Mouse (Mus musculus) myocyte (in vitro differentiated cells): ENCODE data around the gene Fut2. TPM values are rescaled to one million over a fixed set of nuclear protein-coding genes. Genes with fewer than 3 reads are reported as not detected.

ENCODE experiments used
- H3K27me3 ChIP-seq: one replicate; pipeline ENCODE4 v1.6.1; 2011; ENCODE audit not compliant: control insufficient read depth, insufficient read depth, insufficient read length
- H3K36me3 ChIP-seq: one replicate; pipeline ENCODE4 v1.6.1; 2011; ENCODE audit not compliant: control insufficient read depth, insufficient read depth
- H3K4me2 ChIP-seq: one replicate; pipeline ENCODE4 v1.6.1; 2011; ENCODE audit warnings: low read depth, control low read depth
- H3K4me3 ChIP-seq: one replicate; pipeline ENCODE4 v1.5.1; 2011; ENCODE audit warnings: mild to moderate bottlenecking, control low read depth, moderate library complexity
- H3K79me2 ChIP-seq: one replicate; pipeline ENCODE4 v1.6.1; 2011; ENCODE audit not compliant: control insufficient read depth, insufficient read depth
- H3ac ChIP-seq: one replicate; pipeline ENCODE4 v1.6.1; 2011; ENCODE audit not compliant: control insufficient read depth, insufficient read length
- CEBPB ChIP-seq: IDR thresholded peaks from 2 replicates; pipeline ENCODE4 v1.6.1; 2011; ENCODE audit warnings: mild to moderate bottlenecking, moderate library complexity; ENCODE audit not compliant: poor library complexity, insufficient read depth, severe bottlenecking
- E2F4 ChIP-seq: IDR thresholded peaks from one replicate; pipeline ENCODE4 v1.6.1; 2011; ENCODE audit warnings: mild to moderate bottlenecking, control low read depth, moderate library complexity; ENCODE audit not compliant: insufficient read depth
- MAX ChIP-seq: IDR thresholded peaks from one replicate; pipeline ENCODE4 v1.6.1; 2011; ENCODE audit warnings: low read depth, mild to moderate bottlenecking, control low read depth
- MYOD1 ChIP-seq, 3 experiments: IDR thresholded peaks; one replicate each; pipeline ENCODE4 v1.6.1; 2011; ENCODE audit warnings: control low read depth in 2 of 3, low read depth in 2 of 3, mild to moderate bottlenecking in 2 of 3, moderate library complexity in 1 of 3; ENCODE audit not compliant: insufficient read length in 2 of 3, control insufficient read depth in 1 of 3
- MYOG ChIP-seq, 3 experiments: IDR thresholded peaks; one replicate each; pipeline ENCODE4 v1.6.1; 2011; ENCODE audit warnings: control low read depth in 2 of 3, low read depth in 2 of 3, mild to moderate bottlenecking in 2 of 3; ENCODE audit not compliant: insufficient read length in 2 of 3, control insufficient read depth in 1 of 3, insufficient read depth in 1 of 3
- POLR2A ChIP-seq: IDR thresholded peaks from one replicate; pipeline ENCODE4 v1.6.1; 2011; ENCODE audit warnings: low read depth, mild to moderate bottlenecking, control low read depth, moderate library complexity; ENCODE audit not compliant: insufficient read length
- POLR2AphosphoS2 ChIP-seq: IDR thresholded peaks from one replicate; pipeline ENCODE4 v1.6.1; 2011; ENCODE audit warnings: low read depth, control low read depth; ENCODE audit not compliant: insufficient read length
- REST ChIP-seq: IDR thresholded peaks from one replicate; pipeline ENCODE4 v1.6.1; 2011; ENCODE audit warnings: mild to moderate bottlenecking, control low read depth, moderate library complexity; ENCODE audit not compliant: insufficient read depth, insufficient read length
- SRF ChIP-seq: IDR thresholded peaks from one replicate; pipeline ENCODE4 v1.6.1; 2011; ENCODE audit warnings: low read depth; ENCODE audit not compliant: control insufficient read depth, insufficient read length
- TCF12 ChIP-seq: IDR thresholded peaks from one replicate; pipeline ENCODE4 v1.6.1; 2011; ENCODE audit warnings: mild to moderate bottlenecking, control low read depth; ENCODE audit not compliant: poor library complexity, insufficient read depth, severe bottlenecking
- TCF3 ChIP-seq: IDR thresholded peaks from one replicate; pipeline ENCODE4 v1.6.1; 2011; ENCODE audit warnings: low read depth, control low read depth; ENCODE audit not compliant: insufficient read length
- USF1 ChIP-seq: IDR thresholded peaks from one replicate; pipeline ENCODE4 v1.6.1; 2011; ENCODE audit warnings: low read depth, mild to moderate bottlenecking, control low read depth, moderate library complexity
- polyA plus RNA-seq: library from polyadenylated mRNA; unstranded; fragments of >200 nt; fragmentation: generic; extraction: Trizol; gene quantifications from one replicate; pipeline ENCODE4 v1.2.1, GENCODE M21; 2012; ENCODE audit warnings: missing spikeins

Fut2 gene
- polyA plus RNA-seq, 1 experiment, result 0.41 TPM

DNA sequence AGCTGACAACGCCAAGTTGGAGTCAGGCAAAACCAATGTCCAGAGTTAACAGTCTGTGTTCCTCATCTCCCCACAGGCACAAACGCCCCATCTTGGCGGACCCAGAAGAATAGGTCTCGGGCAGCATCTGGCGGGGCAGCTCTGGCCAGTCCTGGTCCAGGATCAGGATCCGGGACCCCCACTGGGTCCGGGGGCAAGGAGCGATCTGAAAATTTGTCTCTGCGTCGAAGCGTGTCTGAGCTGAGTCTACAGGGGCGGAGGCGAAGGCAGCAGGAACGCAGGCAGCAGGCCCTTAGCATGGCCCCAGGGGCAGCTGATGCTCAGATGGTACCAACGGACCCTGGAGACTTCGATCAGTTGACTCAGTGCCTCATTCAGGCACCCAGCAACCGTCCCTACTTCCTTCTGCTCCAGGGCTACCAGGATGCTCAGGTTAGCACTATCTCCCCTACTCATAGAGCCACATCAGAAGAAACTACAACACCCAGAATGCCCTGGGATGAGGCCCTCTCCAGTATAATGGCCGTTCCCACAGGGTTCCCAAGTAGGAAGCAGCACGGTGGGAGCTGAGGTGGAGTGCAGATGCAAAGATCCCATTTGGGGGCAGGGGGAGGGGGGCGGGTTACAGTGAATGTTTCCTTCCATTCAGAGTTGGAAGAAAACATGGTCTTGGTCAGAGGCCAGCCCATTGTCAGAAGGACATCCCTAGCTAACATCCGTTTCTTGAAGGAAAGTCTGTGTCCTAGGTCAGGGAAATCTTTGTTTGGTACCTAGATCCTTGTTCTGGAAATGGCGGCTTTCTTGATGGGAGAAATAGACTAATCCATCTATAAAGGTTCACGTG lies 35.9 kb downstream of the Fut2 start:
- no peak for TF ChIP-seq TCF12
- no peak for TF ChIP-seq POLR2A
- TF ChIP-seq REST, result no peak
- no peak for TF ChIP-seq USF1
- TF ChIP-seq SRF, result no peak
- TF ChIP-seq MAX, result no peak
- no peak for TF ChIP-seq CEBPB
- no peak for TF ChIP-seq POLR2AphosphoS2
- TF ChIP-seq MYOD1 (IDR thresholded peaks at IDR 0.05; ENCODE audit: control insufficient read depth in 1 of 3, insufficient read length in 2 of 3, low read depth in 2 of 3), result no peak
- TF ChIP-seq E2F4, result no peak
- H3K27me3 ChIP-seq, result no peaks in the 10 kb centered on the region
- H3K4me2 ChIP-seq, result no peak overlapping the region
- H3K79me2 ChIP-seq, result no peaks in the 10 kb centered on the region
- no peak overlapping the region for H3ac ChIP-seq
- no peak overlapping the region for H3K4me3 ChIP-seq
- no peaks in the 10 kb centered on the region for H3K36me3 ChIP-seq

GRCm38 (mm10) chr7:45628364-45629294 lies 37.6 kb downstream of the Fut2 start:
- TF ChIP-seq MAX (no peak), POLR2A (peak; percentile 48), MYOD1 (IDR thresholded peaks at IDR 0.05; ENCODE audit: control insufficient read depth in 1 of 3, insufficient read length in 2 of 3, low read depth in 2 of 3) (peak in 1 of 3 experiments; percentile 68), USF1 (no peak), POLR2AphosphoS2 (no peak), CEBPB (no peak), REST (no peak), SRF (no peak), MYOG (IDR thresholded peaks at IDR 0.05; ENCODE audit: control insufficient read depth in 1 of 3, insufficient read depth in 1 of 3, insufficient read length in 2 of 3, low read depth in 2 of 3) (peak in 1 of 3 experiments; percentile 20), TCF12 (no peak), TCF3 (no peak), E2F4 (no peak)
- Histone ChIP-seq H3K4me2 (peak overlapping the region; percentile 24), H3K27me3 (no peaks in the 10 kb centered on the region), H3K4me3 (no peak overlapping the region), H3K79me2 (no peaks in the 10 kb centered on the region), H3ac (no peak overlapping the region), H3K36me3 (no peaks in the 10 kb centered on the region)

- Histone ChIP-seq H3K27me3 (no peaks in the 10 kb centered on the region), H3K79me2 (no peaks in the 10 kb centered on the region), H3ac (no peak within 1 kb of the TSS), H3K4me2 (no peak within 1 kb of the TSS), H3K36me3 (no peaks in the 10 kb centered on the region), H3K4me3 (no peak within 1 kb of the TSS)
- TF ChIP-seq POLR2A, result no peak
- TF ChIP-seq MYOG (IDR thresholded peaks at IDR 0.05; ENCODE audit: control insufficient read depth in 1 of 3, insufficient read depth in 1 of 3, insufficient read length in 2 of 3, low read depth in 2 of 3), result no peak
- no peak for TF ChIP-seq TCF3
- no peak for TF ChIP-seq REST
- no peak for TF ChIP-seq E2F4
- TF ChIP-seq POLR2AphosphoS2, result no peak
Observed at GRCm38 (mm10) chr7:45627261-45627660, 38.9 kb downstream of the Fut2 start, which contains the start of gene Rasip1. Gene Rasip1, plus strand, starts transcription at chr7:45627488.

DNA sequence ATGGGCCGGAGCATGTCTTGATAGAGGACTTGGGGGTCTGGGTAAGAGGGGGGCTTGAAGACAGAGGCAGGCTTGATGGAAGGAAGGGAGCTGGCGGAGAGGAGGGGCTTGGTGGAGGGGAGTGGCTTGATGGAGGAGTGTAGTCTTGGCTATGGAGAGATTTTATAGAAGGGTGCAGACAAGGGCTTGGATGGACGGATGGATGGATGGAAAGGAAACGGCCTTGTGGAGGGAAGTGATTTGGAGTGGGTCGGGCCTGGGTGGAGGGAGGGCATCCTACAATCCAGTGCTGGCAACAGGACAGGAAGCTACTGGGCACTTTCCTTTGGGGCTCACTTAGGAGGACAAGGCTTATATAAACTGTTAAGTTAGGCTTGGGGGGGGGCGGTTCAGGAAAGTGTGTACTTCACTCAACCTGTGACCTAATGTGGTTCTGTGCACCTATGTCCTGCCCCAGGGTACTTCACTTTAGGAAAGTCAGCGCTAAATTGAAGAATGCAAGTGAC lies 39.6 kb downstream of the Fut2 start:
- TF ChIP-seq USF1 (no peak), POLR2AphosphoS2 (no peak), TCF12 (no peak), TCF3 (no peak), MAX (no peak), MYOD1 (IDR thresholded peaks at IDR 0.05; ENCODE audit: control insufficient read depth in 1 of 3, insufficient read length in 2 of 3, low read depth in 2 of 3) (no peak), SRF (no peak), E2F4 (no peak), MYOG (IDR thresholded peaks at IDR 0.05; ENCODE audit: control insufficient read depth in 1 of 3, insufficient read depth in 1 of 3, insufficient read length in 2 of 3, low read depth in 2 of 3) (no peak), CEBPB (no peak), REST (no peak), POLR2A (no peak)
- Histone ChIP-seq H3ac (no peak overlapping the region), H3K4me3 (no peak overlapping the region), H3K79me2 (no peaks in the 10 kb centered on the region), H3K36me3 (no peaks in the 10 kb centered on the region), H3K4me2 (no peak overlapping the region), H3K27me3 (no peaks in the 10 kb centered on the region)
